Mouse (Mus musculus): ENCODE data around the gene Obp2a. TPM values are rescaled to one million over a fixed set of nuclear protein-coding genes. Genes with fewer than 3 reads are reported as not detected.

Obp2a gene
- total RNA-seq (2023): not detected in 2 replicates

GRCm38 (mm10) chr2:25699743-25700142 is at the start of gene Obp2a:
Gene Obp2a, plus strand, starts transcription at chr2:25700043.

GRCm38 (mm10) chr2:25652902-25653301 is 46.9 kb upstream of the Obp2a start, which contains the start of gene Lcn8:
Gene Lcn8, plus strand, starts transcription at chr2:25653120.

GRCm38 (mm10) chr2:25657652-25658051 is 42.2 kb upstream of the Obp2a start, which contains the start of gene Lcn5:
Gene Lcn5, plus strand, starts transcription at chr2:25657952.

GRCm38 (mm10) chr2:25676486-25676885 is 23.4 kb upstream of the Obp2a start, which contains the start of gene Lcn6:
Gene Lcn6, plus strand, starts transcription at chr2:25676786.

GRCm38 (mm10) chr2:25682426-25682825 is 17.4 kb upstream of the Obp2a start, which contains the start of gene Lcn10:
Gene Lcn10, plus strand, starts transcription at chr2:25682726.

GRCm38 (mm10) chr2:25706643-25707481 is 7.0 kb downstream of the Obp2a start, which contains the start of gene Bmyc:
Gene Bmyc, plus strand, starts transcription at chr2:25706739.

GRCm38 (mm10) chr2:25736709-25737108 is 36.9 kb downstream of the Obp2a start, which contains the start of gene Obp2b:
Gene Obp2b, plus strand, starts transcription at chr2:25737009.

Other genes with a start within 250 kb of the Obp2a start
- gene Clic3, start 243.2 kb upstream of the Obp2a start, total RNA-seq (2023): not detected in 2 replicates
- gene Paxx, start 238.9 kb upstream of the Obp2a start, total RNA-seq (2023): 43.8 and 56.9 TPM in 2 replicates
- not detected in 2 replicates for gene Ptgds, start 230.0 kb upstream of the Obp2a start, total RNA-seq (2023)
- gene Lcn12, start 206.1 kb upstream of the Obp2a start, total RNA-seq (2023): not detected in 2 replicates
- gene Fbxw5, start 199.3 kb upstream of the Obp2a start, total RNA-seq (2023): 25.8 and 26.4 TPM in 2 replicates
- gene C8g, start 198.3 kb upstream of the Obp2a start, total RNA-seq (2023): 1.2 TPM in 1 of 2 replicates, not detected in the other
- gene Traf2, start 153.1 kb upstream of the Obp2a start, total RNA-seq (2023): 20.3 and 26.7 TPM in 2 replicates
- gene Edf1, start 142.2 kb upstream of the Obp2a start, total RNA-seq (2023): 56.8 and 74.8 TPM in 2 replicates
- gene Mamdc4, start 125.2 kb upstream of the Obp2a start, total RNA-seq (2023): 0.11 and 0.13 TPM in 2 replicates
- 5.6 and 6.0 TPM in 2 replicates for gene Phpt1, start 124.8 kb upstream of the Obp2a start, total RNA-seq (2023)
- 1.6 TPM in 1 of 2 replicates, not detected in the other for gene Ajm1, start 118.3 kb upstream of the Obp2a start, total RNA-seq (2023)
- gene Rabl6, start 91.5 kb upstream of the Obp2a start, total RNA-seq (2023): 38.3 and 38.7 TPM in 2 replicates
- gene Ccdc183, start 82.4 kb upstream of the Obp2a start, total RNA-seq (2023): not detected in 2 replicates
- gene Tmem141, start 78.0 kb upstream of the Obp2a start, total RNA-seq (2023): 1.6 and 3.9 TPM in 2 replicates
- 0.29 TPM in 1 of 2 replicates, not detected in the other for gene Fcna, start 72.0 kb upstream of the Obp2a start, total RNA-seq (2023)
- not detected in 2 replicates for gene Lcn8, start 46.9 kb upstream of the Obp2a start, total RNA-seq (2023)
- not detected in 2 replicates for gene Lcn5, start 42.1 kb upstream of the Obp2a start, total RNA-seq (2023)
- not detected in 2 replicates for gene Lcn6, start 23.3 kb upstream of the Obp2a start, total RNA-seq (2023)
- gene Lcn10, start 17.3 kb upstream of the Obp2a start, total RNA-seq (2023): not detected in 2 replicates
- gene Bmyc, start 6.7 kb downstream of the Obp2a start, total RNA-seq (2023): 3.0 and 5.2 TPM in 2 replicates
- not detected in 2 replicates for gene Obp2b, start 37.0 kb downstream of the Obp2a start, total RNA-seq (2023)
- not detected in 2 replicates for gene Lcn3, start 65.5 kb downstream of the Obp2a start, total RNA-seq (2023)
- not detected in 2 replicates for gene Lcn11, start 77.0 kb downstream of the Obp2a start, total RNA-seq (2023)
- gene Gm13539, start 82.2 kb downstream of the Obp2a start, total RNA-seq (2023): not detected in 2 replicates
- not detected in 2 replicates for gene Glt6d1, start 115.8 kb downstream of the Obp2a start, total RNA-seq (2023)
- not detected in 2 replicates for gene Lcn9, start 123.1 kb downstream of the Obp2a start, total RNA-seq (2023)
- gene Sohlh1, start 147.2 kb downstream of the Obp2a start, total RNA-seq (2023): not detected in 2 replicates
- not detected in 2 replicates for gene Kcnt1, start 163.7 kb downstream of the Obp2a start, total RNA-seq (2023)